Mouse (Mus musculus) spleen, adult 2 months (tissue): ENCODE results near the gene Cdc42ep5. TPM values are rescaled to one million over a fixed set of nuclear protein-coding genes. Genes with fewer than 3 reads are reported as not detected.
A peak's percentile ranks its signal among the peaks of the same experiment; 100 is the strongest.

Source experiments
- DNase-seq, 2 experiments: peaks; one replicate each; pipeline versions ENCODE4 v3.0.0 to v3.0.0-alpha.2; 2012 to 2021; ENCODE audit warnings: low spot score in 2 of 2, low read depth in 1 of 2
- H3K27ac ChIP-seq: fragments of 200-500 bp; 2 replicates; pipeline ENCODE4 v1.5.1; 2012; ENCODE audit warnings: low read length, inconsistent platforms; ENCODE audit not compliant: insufficient read depth
- H3K27me3 ChIP-seq: fragments of 200-500 bp; 2 replicates; pipeline ENCODE4 v1.6.1; 2012; ENCODE audit warnings: mild to moderate bottlenecking, moderate library complexity, low read length, inconsistent platforms; ENCODE audit not compliant: control insufficient read depth, insufficient read depth
- H3K36me3 ChIP-seq: fragments of 200-500 bp; 2 replicates; pipeline ENCODE4 v1.6.1; 2012; ENCODE audit warnings: mild to moderate bottlenecking, low read length, inconsistent platforms; ENCODE audit not compliant: control insufficient read depth, insufficient read depth
- H3K4me1 ChIP-seq: fragments of 200-500 bp; 2 replicates; pipeline ENCODE4 v1.6.1; 2011; ENCODE audit warnings: inconsistent platforms; ENCODE audit not compliant: control insufficient read depth, insufficient read depth, insufficient read length
- H3K4me3 ChIP-seq: fragments of 200-500 bp; 2 replicates; pipeline ENCODE4 v1.5.1; 2011; ENCODE audit warnings: mild to moderate bottlenecking, inconsistent platforms; ENCODE audit not compliant: insufficient read depth, insufficient read length; ENCODE audit errors: extremely low read depth
- CTCF ChIP-seq: fragments of 200-500 bp; IDR thresholded peaks from 2 replicates; pipeline ENCODE4 v1.5.1; 2011; ENCODE audit warnings: mild to moderate bottlenecking, inconsistent platforms; ENCODE audit not compliant: insufficient read depth, insufficient read length, insufficient replicate concordance; ENCODE audit errors: extremely low read depth
- POLR2A ChIP-seq: fragments of 200-500 bp; IDR thresholded peaks from 2 replicates; pipeline ENCODE4 v1.6.1; 2011; ENCODE audit warnings: low read depth, low read length, inconsistent platforms
- WGBS: fragments of 180-500 bp; shearing (Covaris S2); methylation state at CpG from one replicate; pipeline ENCODE4 v1.1.7; 2018; 5-methylcytosine and 5-hydroxymethylcytosine counted together
- polyA plus RNA-seq: library from polyadenylated mRNA; depleted of rRNA; stranded (reverse); fragments of >200 nt; gene quantifications from 2 replicates; pipeline ENCODE4 v1.2.3, GENCODE M21; 2012

Cdc42ep5 gene
- polyA plus RNA-seq, 1 experiment: 13.2 TPM

GRCm38 (mm10) chr7:4139391-4139790 lies 25.3 kb downstream of the Cdc42ep5 start:
- H3K36me3 ChIP-seq: peaks cover 45% of the 10 kb centered on the region
- TF ChIP-seq CTCF (no peak), POLR2A (no peak)
- H3K4me1 ChIP-seq: peaks cover 3% of the 10 kb centered on the region; the same call in 1 of the 2 replicates
- no peak overlapping the region for H3K4me3 ChIP-seq
- 90% methylated on average over 5 of the region's 5 CpGs for WGBS
- no peak overlapping the region for H3K27ac ChIP-seq
- H3K27me3 ChIP-seq: no peaks in the 10 kb centered on the region
- DNase-seq: no peak

- Histone ChIP-seq H3K27me3 (no peaks in the 10 kb centered on the region), H3K36me3 (peaks cover 38% of the 10 kb centered on the region), H3K4me3 (no peak overlapping the region), H3K4me1 (peaks cover 3% of the 10 kb centered on the region; the same call in 1 of the 2 replicates), H3K27ac (no peak overlapping the region)
- WGBS: 91% methylated on average over 7 of the region's 7 CpGs
- TF ChIP-seq CTCF (no peak), POLR2A (no peak)
- no peak for DNase-seq
Observed at GRCm38 (mm10) chr7:4138671-4139070, 26.0 kb downstream of the Cdc42ep5 start.

DNA sequence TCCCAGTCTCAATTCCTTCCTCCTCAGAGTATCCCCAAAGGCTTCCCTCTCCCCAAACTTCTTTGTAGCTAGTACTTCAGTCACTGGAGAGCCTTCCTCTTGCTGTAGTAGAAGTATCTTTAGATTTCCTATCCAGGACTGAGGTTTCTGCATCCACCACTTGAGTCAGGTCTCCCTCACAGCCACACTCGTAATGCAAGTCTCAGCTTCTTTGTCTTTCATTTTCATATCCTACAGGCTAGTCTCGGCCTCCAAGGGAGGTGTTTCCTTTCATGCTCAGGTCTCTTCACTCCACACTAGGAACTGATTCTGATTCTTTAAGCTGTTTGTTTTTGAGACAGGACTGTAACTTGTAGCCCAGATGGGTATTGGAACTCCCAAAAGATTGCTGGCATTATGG lies 26.5 kb downstream of the Cdc42ep5 start:
- no peak for TF ChIP-seq CTCF
- TF ChIP-seq POLR2A: no peak
- Histone ChIP-seq H3K27me3 (no peaks in the 10 kb centered on the region), H3K4me1 (peaks cover 3% of the 10 kb centered on the region; the same call in 1 of the 2 replicates), H3K4me3 (no peak overlapping the region), H3K36me3 (peaks cover 33% of the 10 kb centered on the region), H3K27ac (no peak overlapping the region)
- 75% methylated on average over 2 of the region's 2 CpGs for WGBS
- DNase-seq: no peak

- DNase-seq: no peak
- H3K4me1 ChIP-seq: peaks cover 3% of the 10 kb centered on the region; the same call in 1 of the 2 replicates
- TF ChIP-seq CTCF (no peak), POLR2A (no peak)
- peak overlapping the region; percentile 89 for H3K4me3 ChIP-seq
- WGBS: 58% methylated on average over 3 of the region's 3 CpGs
- H3K27me3 ChIP-seq: no peaks in the 10 kb centered on the region
- no peak overlapping the region for H3K27ac ChIP-seq
- peaks cover 29% of the 10 kb centered on the region for H3K36me3 ChIP-seq
Observed at GRCm38 (mm10) chr7:4137746-4138145, 26.9 kb downstream of the Cdc42ep5 start.

GRCm38 (mm10) chr7:4136771-4137531 lies 27.7 kb downstream of the Cdc42ep5 start, which contains the start of gene Leng8:
Gene Leng8, plus strand, starts transcription at chr7:4137039.
- H3K4me1 ChIP-seq: peaks cover 3% of the 10 kb centered on the region; the same call in 1 of the 2 replicates
- H3K36me3 ChIP-seq: peaks cover 22% of the 10 kb centered on the region
- TF ChIP-seq CTCF: no peak
- TF ChIP-seq POLR2A: peak; percentile 95
- H3K4me3 ChIP-seq: peak within 1 kb of the TSS; percentile 89
- under 1% methylated on average over 69 of the region's 78 CpGs for WGBS
- DNase-seq: peak; percentile 99
- H3K27ac ChIP-seq: peak within 1 kb of the TSS; percentile 98
- H3K27me3 ChIP-seq: no peaks in the 10 kb centered on the region

- WGBS: 2% methylated on average over 16 of the region's 16 CpGs
- no peak for DNase-seq
Observed at GRCm38 (mm10) chr7:4136404-4136770, 28.3 kb downstream of the Cdc42ep5 start.

GRCm38 (mm10) chr7:4134911-4135310 lies 29.7 kb downstream of the Cdc42ep5 start:
- 96% methylated on average over 5 of the region's 5 CpGs for WGBS
- no peaks in the 10 kb centered on the region for H3K27me3 ChIP-seq

More at GRCm38 (mm10) chr7:4136404-4136770, 28.3 kb downstream of the Cdc42ep5 start:
- Histone ChIP-seq H3K4me1 (peaks cover 3% of the 10 kb centered on the region; the same call in 1 of the 2 replicates), H3K27ac (peak overlapping the region; percentile 39; the same call in 1 of the 2 replicates), H3K36me3 (peaks cover 16% of the 10 kb centered on the region), H3K4me3 (peak overlapping the region; percentile 55), H3K27me3 (no peaks in the 10 kb centered on the region)
- TF ChIP-seq CTCF: no peak
- no peak for TF ChIP-seq POLR2A

More at GRCm38 (mm10) chr7:4134911-4135310, 29.7 kb downstream of the Cdc42ep5 start:
- DNase-seq: no peak
- Histone ChIP-seq H3K36me3 (peaks cover 10% of the 10 kb centered on the region), H3K4me3 (no peak overlapping the region), H3K27ac (no peak overlapping the region), H3K4me1 (peaks cover 3% of the 10 kb centered on the region; the same call in 1 of the 2 replicates)
- TF ChIP-seq POLR2A (no peak), CTCF (no peak)
